ENCODE assay signal across 17 mouse cellular contexts in the genomic region with DNA sequence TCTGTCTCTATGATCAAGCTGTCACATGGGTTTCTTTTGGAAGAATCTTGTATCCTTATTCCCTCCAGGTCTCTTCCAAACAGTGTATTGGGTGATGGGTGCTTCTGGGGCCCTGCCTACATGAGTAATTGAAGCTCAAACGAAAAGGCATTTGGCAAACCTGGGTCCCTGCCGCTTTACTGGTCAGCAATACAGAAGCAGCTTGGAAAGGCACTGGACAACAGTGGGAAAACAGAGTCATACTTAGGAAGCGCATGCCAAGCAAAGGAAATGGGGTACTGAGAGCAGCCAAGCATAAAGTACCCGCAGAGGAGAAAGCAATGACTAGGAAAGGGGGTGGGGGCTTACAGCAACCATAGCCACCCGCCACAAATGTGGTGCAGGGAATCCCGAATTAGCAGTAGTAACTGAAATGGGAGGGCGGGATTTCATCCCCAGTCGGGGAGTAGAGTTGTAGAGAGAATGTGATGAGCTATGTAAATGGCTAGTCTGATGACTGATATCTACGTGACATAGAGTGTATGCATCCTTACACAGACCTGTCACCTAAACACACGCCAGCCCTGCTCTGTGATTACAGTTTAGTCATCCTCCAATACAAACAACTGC. TPM values are rescaled to one million over a fixed set of nuclear protein-coding genes. Genes with fewer than 3 reads are reported as not detected.
DNase-seq lines count a peak whose midpoint lies in the region; ATAC-seq lines count a peak whose summit lies in the region.
"Had no signal": no experiment of that assay in that cellular context is flagged by ENCODE, and none has a peak within 500 bp of the region (broad histone marks: within the 10 kb centered on the region; RNA-seq: fewer than 3 reads in every experiment).

No protein-coding gene starts in this region.

- peak; percentile 66 for DNase-seq in heart, adult 11 months
- DNase-seq in midbrain, embryonic 14.5 days, result no peak
- DNase-seq in cerebellum, postnatal 14 days, result peak; percentile 69 to 74
- no peak for DNase-seq in frontal cortex, postnatal 36 days (ENCODE audit: low spot score in 2 of 2)
- DNase-seq: adrenal gland, adult 8-10 months; gastrocnemius, postnatal 25 days; heart, postnatal 14 days; liver, embryonic 13.5 days; thymus, postnatal 4 days had no signal

- H3K9me3 ChIP-seq in heart, embryonic 11.5 days (replicated peaks; ENCODE audit: control insufficient read depth, low read length), result 0 out of 2 replicates have a peak, but pooled peaks cover 2% of the 10 kb centered on the region
- H3K9me3 ChIP-seq in midbrain, embryonic 14.5 days (ENCODE audit: control insufficient read depth, low read length), result no peaks in the 10 kb centered on the region
- no peaks in the 10 kb centered on the region for H3K9me3 ChIP-seq in midbrain, embryonic 15.5 days
- H3K9me3 ChIP-seq: heart, embryonic 10.5 days; kidney, embryonic 15.5 days; liver, embryonic 13.5 days had no signal

- no peak overlapping the region for H3K9ac ChIP-seq in heart, embryonic 11.5 days (ENCODE audit: low read depth, low read length)
- H3K9ac ChIP-seq in midbrain, embryonic 14.5 days (replicated peaks; ENCODE audit: low read length), result no peak overlapping the region; the same call in 1 of the 2 replicates
- H3K9ac ChIP-seq in midbrain, embryonic 15.5 days, result no peak overlapping the region
- H3K9ac ChIP-seq: embryonic facial prominence, embryonic 13.5 days; kidney, embryonic 15.5 days; liver, embryonic 13.5 days; lung, embryonic 15.5 days had no signal

- no peak overlapping the region for H3K4me3 ChIP-seq in heart, embryonic 11.5 days (ENCODE audit: low read depth, low read length)
- H3K4me3 ChIP-seq in midbrain, embryonic 14.5 days (replicated peaks; ENCODE audit: low read depth, low read length), result no peak overlapping the region
- no peak overlapping the region for H3K4me3 ChIP-seq in midbrain, embryonic 15.5 days
- H3K4me3 ChIP-seq: embryonic facial prominence, embryonic 13.5 days; heart, embryonic 10.5 days; kidney, embryonic 15.5 days; liver, embryonic 13.5 days; lung, embryonic 15.5 days had no signal

- H3K27me3 ChIP-seq in heart, embryonic 11.5 days (ENCODE audit: control insufficient read depth, insufficient read depth, low read length), result no peaks in the 10 kb centered on the region
- H3K27me3 ChIP-seq in midbrain, embryonic 14.5 days (ENCODE audit: control insufficient read depth, insufficient read depth, low read length), result no peaks in the 10 kb centered on the region
- H3K27me3 ChIP-seq in midbrain, embryonic 15.5 days (replicated peaks), result no peaks in the 10 kb centered on the region
- H3K27me3 ChIP-seq: embryonic facial prominence, embryonic 13.5 days; kidney, embryonic 15.5 days had no signal

- H3K4me2 ChIP-seq in heart, embryonic 11.5 days, result no peak overlapping the region
- peak overlapping the region; percentile 69; the same call in 1 of the 2 replicates for H3K4me2 ChIP-seq in midbrain, embryonic 14.5 days (ENCODE audit: low read length)
- H3K4me2 ChIP-seq in midbrain, embryonic 15.5 days, result no peak overlapping the region
- H3K4me2 ChIP-seq: embryonic facial prominence, embryonic 13.5 days; kidney, embryonic 15.5 days; liver, embryonic 13.5 days; lung, embryonic 15.5 days had no signal

- no peaks in the 10 kb centered on the region for H3K36me3 ChIP-seq in heart, embryonic 11.5 days (ENCODE audit: control insufficient read depth, insufficient read depth, low read length)
- H3K36me3 ChIP-seq in midbrain, embryonic 14.5 days (ENCODE audit: control insufficient read depth, insufficient read depth, low read length), result peaks cover 55% of the 10 kb centered on the region
- H3K36me3 ChIP-seq in midbrain, embryonic 15.5 days (replicated peaks), result peaks cover 19% of the 10 kb centered on the region
- H3K36me3 ChIP-seq: kidney, embryonic 15.5 days; liver, embryonic 13.5 days; lung, embryonic 15.5 days had no signal

- H3K27ac ChIP-seq in heart, embryonic 11.5 days (ENCODE audit: low read depth, low read length), result no peak overlapping the region
- H3K27ac ChIP-seq in midbrain, embryonic 14.5 days (replicated peaks; ENCODE audit: low read depth, low read length), result 0 out of 2 replicates have a peak overlapping the region, but pooled peaks have one; percentile 20
- H3K27ac ChIP-seq in midbrain, embryonic 15.5 days, result no peak overlapping the region
- H3K27ac ChIP-seq: embryonic facial prominence, embryonic 13.5 days; heart, embryonic 10.5 days; kidney, embryonic 15.5 days; liver, embryonic 13.5 days; lung, embryonic 15.5 days; macrophage had no signal

- peaks cover 10% of the 10 kb centered on the region for H3K4me1 ChIP-seq in heart, embryonic 11.5 days (ENCODE audit: control insufficient read depth, insufficient read depth, low read length)
- H3K4me1 ChIP-seq in midbrain, embryonic 14.5 days (ENCODE audit: control insufficient read depth, insufficient read depth, low read length), result peaks cover 36% of the 10 kb centered on the region
- peaks cover 37% of the 10 kb centered on the region for H3K4me1 ChIP-seq in midbrain, embryonic 15.5 days

- WGBS in heart, embryonic 11.5 days (ENCODE audit: insufficient replicate concordance), result 73% methylated on average over 10 of the region's 10 CpGs
- 87% methylated on average over 10 of the region's 10 CpGs for WGBS in midbrain, embryonic 14.5 days
- WGBS in midbrain, embryonic 15.5 days, result 87% methylated on average over 10 of the region's 10 CpGs

- no peak for ATAC-seq in heart, embryonic 11.5 days (replicated peaks; ENCODE audit: insufficient number of reproducible peaks, low FRiP score, low TSS enrichment)
- no peak for ATAC-seq in midbrain, embryonic 14.5 days (ENCODE audit: low FRiP score, low TSS enrichment)
- ATAC-seq in midbrain, embryonic 15.5 days (replicated peaks), result no peak
- ATAC-seq in inflammation-experienced regulatory T-cells, adult 6 months, result no peak

RNA-seq across cellular contexts. Expression of gene Tagln3, which starts 4.3 kb away (rescaled TPM):
- polyA plus RNA-seq in heart, embryonic 11.5 days (2014; fragmentation: Nextera tagmentation; extraction: Ambion mirVana), result 16.3 and 18.3 TPM in 2 replicates
- 444 and 478 TPM in 2 replicates for polyA plus RNA-seq in midbrain, embryonic 14.5 days (2014; fragmentation: Nextera tagmentation; extraction: Ambion mirVana)
- polyA plus RNA-seq in midbrain, embryonic 15.5 days (2015; fragmentation: Nextera tagmentation; extraction: Ambion mirVana), result 390 and 409 TPM in 2 replicates
- polyA plus RNA-seq in inflammation-experienced regulatory T-cells, adult 6 months (2017; shearing (Covaris generic)), result 1 to 10 TPM in 1 of 3 experiments, under 1 TPM in 1, not detected in 1; 0.55 to 1.1 TPM

RNA-seq across cellular contexts. Expression of gene Abhd10, which starts 22.6 kb away (rescaled TPM):
- 28.7 and 29.3 TPM in 2 replicates for polyA plus RNA-seq in heart, embryonic 11.5 days (2014; fragmentation: Nextera tagmentation; extraction: Ambion mirVana)
- 43.8 and 44.6 TPM in 2 replicates for polyA plus RNA-seq in midbrain, embryonic 14.5 days (2014; fragmentation: Nextera tagmentation; extraction: Ambion mirVana)
- 42.0 and 43.7 TPM in 2 replicates for polyA plus RNA-seq in midbrain, embryonic 15.5 days (2015; fragmentation: Nextera tagmentation; extraction: Ambion mirVana)
- polyA plus RNA-seq in inflammation-experienced regulatory T-cells, adult 6 months (2017; shearing (Covaris generic)), result 10 to 100 TPM; 22.7 to 25.9 (median 24.1) TPM

RNA-seq across cellular contexts. Expression of gene Tmprss7, which starts 26.7 kb away (rescaled TPM):
- 0.09 and 0.31 TPM in 2 replicates for polyA plus RNA-seq in heart, embryonic 11.5 days (2014; fragmentation: Nextera tagmentation; extraction: Ambion mirVana)
- 0.29 and 0.32 TPM in 2 replicates for polyA plus RNA-seq in midbrain, embryonic 14.5 days (2014; fragmentation: Nextera tagmentation; extraction: Ambion mirVana)
- polyA plus RNA-seq in midbrain, embryonic 15.5 days (2015; fragmentation: Nextera tagmentation; extraction: Ambion mirVana), result 0.59 and 0.72 TPM in 2 replicates
- not detected for polyA plus RNA-seq in inflammation-experienced regulatory T-cells, adult 6 months (2017; shearing (Covaris generic))
- polyA plus RNA-seq: heart, embryonic 10.5 days; macrophage had no signal

Comparison
In these comparisons a context has a peak if more than half of its experiments do, and no peak if none do; other contexts are left out.
1. DNase-seq: peak in heart, adult 11 months (single experiment) and cerebellum, postnatal 14 days (2 of 2); none in midbrain, embryonic 14.5 days (single experiment) and frontal cortex, postnatal 36 days (0 of 2).
2. RNA of gene Tagln3, which starts 4.3 kb away (polyA plus RNA-seq): 444 to 478 TPM in midbrain, embryonic 14.5 days and 390 to 409 TPM in midbrain, embryonic 15.5 days; 16.3 to 18.3 TPM in heart, embryonic 11.5 days and 0.55 to 1.1 TPM in inflammation-experienced regulatory T-cells, adult 6 months; every median in the first group is over 10 times any median in the second.